Mouse (Mus musculus) kidney, postnatal 36 days (tissue): ENCODE results near the gene Rgp1.
A peak's percentile ranks its signal among the peaks of the same experiment; 100 is the strongest.
"Not testable (repeated sequence)": the region's sequence is repeated elsewhere in the genome, so short reads cannot be mapped to it uniquely, and the experiment has no call there.

Experiments
- DNase-seq, 2 experiments: peaks; one replicate each; pipeline ENCODE4 v3.0.0; 2021 to 2022; ENCODE audit warnings: mixed read lengths in 2 of 2

The Rgp1 gene

GRCm38 (mm10) chr4:43562769-43563600 is 15.5 kb upstream of the Rgp1 start:
- DNase-seq, result no peak

- DNase-seq, result no peak
Measured at GRCm38 (mm10) chr4:43563601-43563875, 15.0 kb upstream of the Rgp1 start.

GRCm38 (mm10) chr4:43564231-43564630 is 14.3 kb upstream of the Rgp1 start:
- no peak for DNase-seq

GRCm38 (mm10) chr4:43567140-43567539 is 11.4 kb upstream of the Rgp1 start:
- no peak for DNase-seq

GRCm38 (mm10) chr4:43571395-43572045 is 7.0 kb upstream of the Rgp1 start:
- no peak for DNase-seq

GRCm38 (mm10) chr4:43573561-43573960 is 5.0 kb upstream of the Rgp1 start:
- no peak for DNase-seq

- DNase-seq, result no peak
Measured at GRCm38 (mm10) chr4:43575356-43575755, 3.2 kb upstream of the Rgp1 start.

GRCm38 (mm10) chr4:43577237-43577881 is 1.2 kb upstream of the Rgp1 start:
- DNase-seq, result no peak

GRCm38 (mm10) chr4:43579256-43579655 is 741 bp downstream of the Rgp1 start:
- DNase-seq, result no peak

- no peak for DNase-seq
Measured at GRCm38 (mm10) chr4:43579731-43580130, 1.2 kb downstream of the Rgp1 start.

- DNase-seq, result no peak
Measured at GRCm38 (mm10) chr4:43580721-43581120, 2.2 kb downstream of the Rgp1 start.

GRCm38 (mm10) chr4:43581381-43581780 is 2.9 kb downstream of the Rgp1 start:
- DNase-seq, result no peak

GRCm38 (mm10) chr4:43582241-43582640 is 3.7 kb downstream of the Rgp1 start:
- no peak for DNase-seq

- DNase-seq, result no peak
Measured at GRCm38 (mm10) chr4:43583421-43583820, 4.9 kb downstream of the Rgp1 start.

GRCm38 (mm10) chr4:43584444-43585416 is 6.2 kb downstream of the Rgp1 start, which contains the start of gene Msmp:
Gene Msmp, minus strand, starts transcription at chr4:43584494.
- DNase-seq, result peak; percentile 65 to 69

GRCm38 (mm10) chr4:43585682-43586081 is 7.2 kb downstream of the Rgp1 start:
- no peak for DNase-seq

GRCm38 (mm10) chr4:43586411-43586810 is 7.9 kb downstream of the Rgp1 start:
- peak; percentile 89 for DNase-seq

- peak; percentile 36 to 46 for DNase-seq
Measured at GRCm38 (mm10) chr4:43587681-43588080, 9.2 kb downstream of the Rgp1 start.

GRCm38 (mm10) chr4:43591543-43591942 is 13.0 kb downstream of the Rgp1 start:
- peak in 1 of 2 experiments; percentile 34 for DNase-seq

- DNase-seq, result no peak
Measured at GRCm38 (mm10) chr4:43591961-43592360, 13.4 kb downstream of the Rgp1 start.

- no peak for DNase-seq
Measured at GRCm38 (mm10) chr4:43593453-43593852, 14.9 kb downstream of the Rgp1 start.

GRCm38 (mm10) chr4:43596597-43596996 is 18.1 kb downstream of the Rgp1 start:
- DNase-seq, result not testable (repeated sequence)

GRCm38 (mm10) chr4:43598200-43598599 is 19.7 kb downstream of the Rgp1 start:
- DNase-seq, result no peak
